Mouse (Mus musculus) testis, adult 2 months (tissue): ENCODE measurements around the gene Atl3.

Experiments
- CTCF ChIP-seq: fragments of 200-500 bp; IDR thresholded peaks from 2 replicates; pipeline ENCODE4 v1.5.1; 2012; ENCODE audit warnings: low read depth, mild to moderate bottlenecking, inconsistent platforms, low read length, moderate library complexity; ENCODE audit not compliant: control insufficient read depth, insufficient read depth, insufficient replicate concordance
- POLR2A ChIP-seq: fragments of 200-500 bp; IDR thresholded peaks from 2 replicates; pipeline ENCODE4 v1.6.1; 2012; ENCODE audit warnings: low read depth, mild to moderate bottlenecking, inconsistent platforms, low read length, moderate library complexity; ENCODE audit not compliant: control insufficient read depth

- TF ChIP-seq POLR2A (no peak), CTCF (no peak)
Measured at GRCm38 (mm10) chr19:7484076-7484475, 9.8 kb upstream of the Atl3 start.
